Mouse (Mus musculus): ENCODE measurements around the gene Cbln4. TPM values are rescaled to one million over a fixed set of nuclear protein-coding genes. Genes with fewer than 3 reads are reported as not detected.

The Cbln4 gene
- polyA plus RNA-seq (2012; rRNA removed): not detected in 2 replicates

DNA sequence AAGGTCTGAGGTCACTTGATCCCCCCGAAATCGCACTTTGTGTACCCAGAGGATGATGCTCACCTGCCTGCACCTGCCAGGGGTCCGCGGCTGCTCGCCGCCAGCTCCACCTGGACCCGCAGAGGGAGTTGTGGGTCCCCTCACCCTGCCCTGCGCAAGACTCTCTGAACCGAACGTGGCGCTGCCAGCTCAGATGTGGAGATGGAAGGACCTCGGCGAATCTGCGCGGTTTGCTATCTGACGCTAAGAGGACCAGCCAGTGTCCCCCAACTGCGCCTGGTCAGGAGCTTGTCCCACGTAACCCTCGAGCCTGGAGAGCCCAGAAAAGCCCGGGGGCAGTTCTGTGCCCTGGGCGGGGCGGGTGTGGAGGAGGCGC is at the start of gene Cbln4:
Cbln4 (minus strand) TSS at position 232 of the 376 bp plus-strand sequence.
- Histone ChIP-seq H3K27me3 (replicated peaks; ENCODE audit: control insufficient read depth, insufficient read depth, low read length) (no peaks in the 10 kb centered on the region), H3K4me3 (ENCODE audit: insufficient read depth, low read depth, low read length) (no peak within 1 kb of the TSS), H3K36me3 (ENCODE audit: control insufficient read depth, insufficient read depth, low read length) (no peaks in the 10 kb centered on the region), H3K27ac (ENCODE audit: insufficient read depth, low read depth, low read length) (no peak within 1 kb of the TSS), H3K4me1 (ENCODE audit: control insufficient read depth, insufficient read depth, low read length) (no peaks in the 10 kb centered on the region)
- no peak for TF ChIP-seq CTCF (conservative IDR thresholded peaks at IDR 0.05; ENCODE audit: insufficient read depth, insufficient read length, low read depth, low read length)
- TF ChIP-seq POLR2A (IDR thresholded peaks at IDR 0.05; ENCODE audit: low read depth, low read length): no peak
- WGBS: 2% methylated on average over 23 of the region's 23 CpGs
- no peak for DNase-seq

DNA sequence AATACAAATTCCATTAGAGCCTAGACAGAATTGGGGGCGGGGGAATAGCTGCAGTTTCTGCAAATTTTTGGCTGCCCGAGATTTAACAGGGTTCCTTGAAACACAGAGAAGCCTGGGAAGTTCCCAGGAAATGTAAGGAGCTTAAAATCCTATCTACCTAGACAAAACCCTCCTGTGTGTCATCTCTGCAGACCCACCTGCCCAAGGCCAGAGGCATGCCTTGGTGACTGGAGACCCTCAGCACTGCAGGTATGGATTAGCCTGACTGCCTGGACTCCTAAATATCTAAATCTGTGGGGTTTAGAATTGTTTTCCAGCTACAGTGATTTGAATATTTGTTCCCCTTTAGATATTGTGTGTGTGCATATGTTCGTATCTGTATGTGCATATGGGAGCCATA is 35.3 kb upstream of the Cbln4 start:
- H3K27me3 ChIP-seq (replicated peaks; ENCODE audit: control insufficient read depth, insufficient read depth, low read length): no peaks in the 10 kb centered on the region
- no peak overlapping the region for H3K4me3 ChIP-seq (ENCODE audit: insufficient read depth, low read depth, low read length)
- DNase-seq: no peak
- no peaks in the 10 kb centered on the region for H3K36me3 ChIP-seq (ENCODE audit: control insufficient read depth, insufficient read depth, low read length)
- WGBS: 71% methylated on average over 3 of the region's 3 CpGs
- H3K4me1 ChIP-seq (ENCODE audit: control insufficient read depth, insufficient read depth, low read length): no peaks in the 10 kb centered on the region
- TF ChIP-seq CTCF (conservative IDR thresholded peaks at IDR 0.05; ENCODE audit: insufficient read depth, insufficient read length, low read depth, low read length): no peak
- TF ChIP-seq POLR2A (IDR thresholded peaks at IDR 0.05; ENCODE audit: low read depth, low read length): no peak
- H3K27ac ChIP-seq (ENCODE audit: insufficient read depth, low read depth, low read length): no peak overlapping the region

DNA sequence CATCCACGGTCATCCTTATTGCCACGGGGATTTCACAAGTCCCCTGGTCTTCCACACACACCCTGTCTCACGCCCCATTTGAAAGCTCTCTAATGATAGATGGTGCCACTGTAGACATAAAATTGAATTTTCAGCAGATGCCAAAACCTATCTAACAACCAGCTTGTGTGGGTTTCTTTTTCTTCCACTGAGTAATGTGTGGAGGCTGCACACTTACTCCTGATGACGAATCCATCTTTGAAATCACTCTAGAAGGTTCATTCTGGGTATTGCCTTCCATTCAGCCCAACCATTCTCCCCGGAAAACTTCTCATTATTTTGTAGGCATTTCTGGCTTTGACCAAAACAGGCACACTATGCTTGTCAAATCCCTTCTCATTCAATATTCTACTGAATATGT is 33.0 kb upstream of the Cbln4 start:
- Histone ChIP-seq H3K27ac (ENCODE audit: insufficient read depth, low read depth, low read length) (no peak overlapping the region), H3K4me3 (ENCODE audit: insufficient read depth, low read depth, low read length) (no peak overlapping the region), H3K4me1 (ENCODE audit: control insufficient read depth, insufficient read depth, low read length) (no peaks in the 10 kb centered on the region), H3K36me3 (ENCODE audit: control insufficient read depth, insufficient read depth, low read length) (no peaks in the 10 kb centered on the region), H3K27me3 (replicated peaks; ENCODE audit: control insufficient read depth, insufficient read depth, low read length) (no peaks in the 10 kb centered on the region)
- WGBS: 78% methylated on average over 5 of the region's 5 CpGs
- TF ChIP-seq CTCF (conservative IDR thresholded peaks at IDR 0.05; ENCODE audit: insufficient read depth, insufficient read length, low read depth, low read length) (no peak), POLR2A (IDR thresholded peaks at IDR 0.05; ENCODE audit: low read depth, low read length) (no peak)
- DNase-seq: no peak

DNA sequence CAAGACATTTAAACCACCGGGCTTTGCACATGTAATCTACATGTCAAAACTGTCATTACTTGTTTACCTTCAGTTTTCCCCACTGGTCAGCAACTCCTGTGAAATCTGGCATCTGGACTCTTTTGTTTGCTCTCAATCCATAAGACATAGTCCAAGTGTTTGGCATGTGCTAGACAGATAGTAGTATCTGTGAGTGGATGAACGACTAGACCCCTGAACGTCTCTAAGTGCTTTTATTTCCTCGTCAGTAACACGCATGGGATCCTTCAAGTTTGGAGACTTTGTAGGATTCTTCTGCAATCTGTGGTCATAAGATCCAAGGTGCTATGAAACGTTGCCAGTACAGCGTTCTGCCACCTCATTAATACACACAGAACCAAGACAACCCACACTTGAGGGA is 19.6 kb upstream of the Cbln4 start:
- no peaks in the 10 kb centered on the region for H3K4me1 ChIP-seq (ENCODE audit: control insufficient read depth, insufficient read depth, low read length)
- no peak for TF ChIP-seq POLR2A (IDR thresholded peaks at IDR 0.05; ENCODE audit: low read depth, low read length)
- TF ChIP-seq CTCF (conservative IDR thresholded peaks at IDR 0.05; ENCODE audit: insufficient read depth, insufficient read length, low read depth, low read length): no peak
- no peak overlapping the region for H3K27ac ChIP-seq (ENCODE audit: insufficient read depth, low read depth, low read length)
- H3K4me3 ChIP-seq (ENCODE audit: insufficient read depth, low read depth, low read length): no peak overlapping the region
- H3K36me3 ChIP-seq (ENCODE audit: control insufficient read depth, insufficient read depth, low read length): no peaks in the 10 kb centered on the region
- no peak for DNase-seq
- no peaks in the 10 kb centered on the region for H3K27me3 ChIP-seq (replicated peaks; ENCODE audit: control insufficient read depth, insufficient read depth, low read length)
- 87% methylated on average over 7 of the region's 7 CpGs for WGBS

DNA sequence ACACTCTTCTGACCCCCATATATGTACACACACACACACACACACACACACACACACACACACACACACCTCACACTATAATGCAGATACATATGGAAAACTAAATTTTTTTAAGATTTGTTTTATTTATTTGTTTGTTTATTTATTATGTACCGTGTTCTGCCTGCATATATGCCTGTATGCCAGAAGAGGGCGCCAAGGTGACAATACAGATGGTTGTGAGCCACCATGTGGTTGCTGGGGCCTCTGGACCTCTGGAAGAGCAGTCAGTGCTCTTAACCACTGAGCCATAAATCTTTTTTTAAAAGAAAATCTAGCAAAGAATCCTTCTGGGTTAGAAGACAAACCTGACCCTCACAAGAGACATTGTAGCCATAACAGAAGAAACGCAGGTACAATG is 16.5 kb upstream of the Cbln4 start:
- no peak for TF ChIP-seq CTCF (conservative IDR thresholded peaks at IDR 0.05; ENCODE audit: insufficient read depth, insufficient read length, low read depth, low read length)
- no peak for TF ChIP-seq POLR2A (IDR thresholded peaks at IDR 0.05; ENCODE audit: low read depth, low read length)
- H3K4me1 ChIP-seq (ENCODE audit: control insufficient read depth, insufficient read depth, low read length): no peaks in the 10 kb centered on the region

DNA sequence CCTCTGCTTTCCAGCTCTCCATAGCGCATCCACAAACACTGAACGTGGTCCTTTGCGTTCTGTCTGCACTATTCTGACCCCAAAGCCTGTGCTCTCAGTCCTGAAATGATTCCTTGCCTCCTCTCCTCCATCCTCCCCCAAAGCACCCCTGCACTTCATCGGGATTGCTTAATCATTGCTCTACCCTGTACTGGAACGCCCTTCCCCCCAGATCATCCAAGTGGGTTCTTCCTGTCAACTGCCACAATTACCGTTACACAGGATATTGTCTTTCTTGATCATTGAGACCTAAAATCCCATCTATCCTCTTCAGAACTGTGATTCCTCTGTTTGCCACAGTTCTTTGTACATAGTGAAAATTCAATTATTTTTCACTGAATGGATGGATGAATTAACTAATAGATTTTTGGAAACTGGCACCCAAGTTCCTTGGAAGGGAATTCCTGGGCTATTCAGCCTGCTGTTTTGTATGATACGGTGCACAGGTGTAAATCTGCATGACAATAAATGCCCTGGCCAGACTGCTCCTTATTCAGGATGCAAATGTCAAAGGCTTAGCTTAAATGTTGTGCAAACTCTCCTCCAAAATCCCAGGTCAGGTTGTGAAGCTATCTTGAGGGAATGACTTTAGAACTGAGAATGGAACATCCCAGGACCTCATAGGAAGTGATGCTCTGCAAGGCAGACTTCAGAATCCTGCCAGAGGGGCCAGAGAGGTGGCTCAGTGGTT is 15.8 kb upstream of the Cbln4 start:
- H3K27ac ChIP-seq (ENCODE audit: insufficient read depth, low read depth, low read length): no peak overlapping the region
- WGBS: 63% methylated on average over 7 of the region's 7 CpGs
- no peaks in the 10 kb centered on the region for H3K4me1 ChIP-seq (ENCODE audit: control insufficient read depth, insufficient read depth, low read length)
- no peaks in the 10 kb centered on the region for H3K27me3 ChIP-seq (replicated peaks; ENCODE audit: control insufficient read depth, insufficient read depth, low read length)
- TF ChIP-seq CTCF (conservative IDR thresholded peaks at IDR 0.05; ENCODE audit: insufficient read depth, insufficient read length, low read depth, low read length): no peak
- no peak for TF ChIP-seq POLR2A (IDR thresholded peaks at IDR 0.05; ENCODE audit: low read depth, low read length)
- no peak overlapping the region for H3K4me3 ChIP-seq (ENCODE audit: insufficient read depth, low read depth, low read length)
- H3K36me3 ChIP-seq (ENCODE audit: control insufficient read depth, insufficient read depth, low read length): no peaks in the 10 kb centered on the region
- DNase-seq: no peak

More for the DNA sequence above, 16.5 kb upstream of the Cbln4 start:
- Histone ChIP-seq H3K27me3 (replicated peaks; ENCODE audit: control insufficient read depth, insufficient read depth, low read length) (no peaks in the 10 kb centered on the region), H3K36me3 (ENCODE audit: control insufficient read depth, insufficient read depth, low read length) (no peaks in the 10 kb centered on the region), H3K27ac (ENCODE audit: insufficient read depth, low read depth, low read length) (no peak overlapping the region), H3K4me3 (ENCODE audit: insufficient read depth, low read depth, low read length) (no peak overlapping the region)
- DNase-seq: no peak
- 62% methylated on average over 3 of the region's 3 CpGs for WGBS

DNA sequence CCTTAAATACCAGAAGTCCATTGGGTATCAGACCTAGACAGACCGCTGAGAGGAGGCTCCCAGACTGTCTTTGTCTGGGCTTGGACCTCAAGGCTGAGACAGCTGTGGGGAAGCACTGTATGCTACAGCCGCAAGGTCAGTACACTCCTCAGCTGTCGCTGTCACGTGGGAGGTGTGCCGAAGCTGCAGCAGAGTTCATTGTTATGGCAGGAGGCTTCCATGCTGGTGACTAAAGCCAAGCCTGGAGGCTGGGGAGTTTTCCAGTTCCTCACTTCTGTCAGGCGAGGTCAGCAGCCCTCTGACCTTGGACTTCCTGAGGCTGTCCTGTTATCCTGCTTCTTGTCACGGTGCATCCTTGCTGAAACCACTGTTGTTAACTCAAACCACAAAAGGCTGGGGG is 2.7 kb upstream of the Cbln4 start:
- no peaks in the 10 kb centered on the region for H3K36me3 ChIP-seq (ENCODE audit: control insufficient read depth, insufficient read depth, low read length)
- H3K27ac ChIP-seq (ENCODE audit: insufficient read depth, low read depth, low read length): no peak overlapping the region
- no peaks in the 10 kb centered on the region for H3K27me3 ChIP-seq (replicated peaks; ENCODE audit: control insufficient read depth, insufficient read depth, low read length)
- no peak for TF ChIP-seq POLR2A (IDR thresholded peaks at IDR 0.05; ENCODE audit: low read depth, low read length)
- TF ChIP-seq CTCF (conservative IDR thresholded peaks at IDR 0.05; ENCODE audit: insufficient read depth, insufficient read length, low read depth, low read length): no peak
- DNase-seq: no peak
- no peaks in the 10 kb centered on the region for H3K4me1 ChIP-seq (ENCODE audit: control insufficient read depth, insufficient read depth, low read length)
- WGBS: 21% methylated on average over 7 of the region's 7 CpGs
- H3K4me3 ChIP-seq (ENCODE audit: insufficient read depth, low read depth, low read length): no peak overlapping the region

Measured in kidney, adult 2 months (tissue).